8 mouse cellular contexts compared by ENCODE assay signal in the genomic region with DNA sequence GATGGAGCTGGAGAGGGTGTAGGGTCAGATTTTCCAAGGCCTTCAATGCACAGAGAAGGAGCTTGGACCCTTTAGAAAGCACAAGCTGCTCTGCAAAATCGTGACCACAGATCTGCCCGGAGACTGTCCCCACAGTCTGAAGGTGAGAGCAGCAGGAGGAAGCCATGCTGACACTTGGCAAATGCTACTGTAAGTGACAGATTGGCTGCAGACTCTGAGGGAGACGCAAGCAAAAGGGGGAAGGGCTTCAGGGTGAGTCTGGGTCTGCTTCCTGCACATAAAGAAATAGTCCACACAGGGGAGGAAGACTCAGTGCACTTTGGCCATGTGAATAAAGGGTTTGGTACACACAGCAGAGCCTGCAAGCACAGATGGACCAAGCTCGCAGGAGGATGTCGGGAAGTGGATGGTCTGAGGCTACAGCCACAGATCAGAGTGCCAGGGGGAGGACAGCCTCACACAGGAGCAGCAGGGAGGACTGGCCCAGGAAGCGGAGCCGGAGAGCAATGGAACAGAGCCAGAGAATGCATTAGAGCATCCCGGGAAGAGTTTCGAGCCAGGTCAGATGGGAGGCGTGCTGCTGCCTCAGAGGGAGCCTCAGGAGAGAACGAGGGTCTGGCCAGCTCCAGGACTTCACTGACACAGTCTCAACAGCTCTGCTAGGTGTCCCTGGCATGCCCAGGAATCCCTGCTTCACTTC. TPM values are rescaled to one million over a fixed set of nuclear protein-coding genes. Genes with fewer than 3 reads are reported as not detected.
DNase-seq lines count a peak whose midpoint lies in the region.

No protein-coding gene starts in this region.

- DNase-seq in lung, postnatal 10 days = peak; percentile 64
- DNase-seq in lung, adult 18-20 months = no peak
- peak; percentile 91 to 92 for DNase-seq in cerebellum, postnatal 25 days
- peak; percentile 76 for DNase-seq in heart, postnatal 10 days
- peak; percentile 54 to 69 for DNase-seq in kidney, postnatal 25 days
- peak; percentile 57 for DNase-seq in skeletal muscle tissue, adult 2 months (ENCODE audit: low read depth, low spot score)
- no peak for DNase-seq in c-Kit-positive CD71-positive TER-119-positive erythroid progenitor cells, embryonic 14.5 days (ENCODE audit: low spot score)
- no peak for DNase-seq in adipocyte (ENCODE audit: low spot score)

- intact Hi-C loops in heart, postnatal 10 days (cut with DNase I) = no loop called here

RNA-seq across cellular contexts. Expression of gene Fnbp1, which starts 35.0 kb away (rescaled TPM):
- total RNA-seq in heart, postnatal 10 days (2021) = 10 to 100 TPM; 48.6 to 60.9 TPM

RNA-seq across cellular contexts. Expression of gene Gpr107, which starts 45.3 kb away (rescaled TPM):
- total RNA-seq in heart, postnatal 10 days (2021) = 10 to 100 TPM; 42.1 to 42.3 TPM

Comparison
In these comparisons a context has a peak if more than half of its experiments do, and no peak if none do; other contexts are left out.
1. DNase-seq: peak in lung, postnatal 10 days (single experiment), cerebellum, postnatal 25 days (2 of 2), heart, postnatal 10 days (2 of 2), kidney, postnatal 25 days (2 of 2) and skeletal muscle tissue, adult 2 months (single experiment); none in lung, adult 18-20 months (0 of 2), c-Kit-positive CD71-positive TER-119-positive erythroid progenitor cells, embryonic 14.5 days (single experiment) and adipocyte (single experiment).